Mouse (Mus musculus) MN1 (cell line): ENCODE results near the gene Pex10.

ENCODE experiments used
- DNase-seq: peaks from one replicate; pipeline ENCODE4 v3.0.0-alpha.2; 2016; ENCODE audit warnings: low spot score

Gene Pex10

GRCm38 (mm10) chr4:155066834-155067522 is at the start of gene Pex10:
Gene Pex10 (plus strand): TSS chr4:155067016.
- DNase-seq = peak; percentile 99

GRCm38 (mm10) chr4:155017253-155017878 is 49.5 kb upstream of the Pex10 start:
- DNase-seq = no peak

- DNase-seq = no peak
These were observed 48.8 kb upstream of the Pex10 start for GRCm38 (mm10) chr4:155018066-155018465.

GRCm38 (mm10) chr4:155018601-155019335 is 48.0 kb upstream of the Pex10 start:
- DNase-seq = no peak

GRCm38 (mm10) chr4:155019336-155019847 is 47.4 kb upstream of the Pex10 start:
- peak; percentile 61 for DNase-seq

- no peak for DNase-seq
These were observed 46.7 kb upstream of the Pex10 start for GRCm38 (mm10) chr4:155020141-155020540.

- peak; percentile 43 for DNase-seq
These were observed 46.0 kb upstream of the Pex10 start for GRCm38 (mm10) chr4:155020813-155021212.

- no peak for DNase-seq
These were observed 44.5 kb upstream of the Pex10 start for GRCm38 (mm10) chr4:155022228-155022855.

- DNase-seq = no peak
These were observed 42.4 kb upstream of the Pex10 start for GRCm38 (mm10) chr4:155024170-155025010.

GRCm38 (mm10) chr4:155033115-155033514 is 33.7 kb upstream of the Pex10 start:
- DNase-seq = no peak

GRCm38 (mm10) chr4:155034202-155034601 is 32.6 kb upstream of the Pex10 start:
- DNase-seq = no peak

- DNase-seq = peak; percentile 41
These were observed 32.0 kb upstream of the Pex10 start for GRCm38 (mm10) chr4:155034787-155035186.

- no peak for DNase-seq
These were observed 26.6 kb upstream of the Pex10 start for GRCm38 (mm10) chr4:155040197-155040596.

- DNase-seq = no peak
These were observed 26.1 kb upstream of the Pex10 start for GRCm38 (mm10) chr4:155040696-155041095.

- no peak for DNase-seq
These were observed 24.1 kb upstream of the Pex10 start for GRCm38 (mm10) chr4:155042606-155043288.

GRCm38 (mm10) chr4:155043289-155043625 is 23.6 kb upstream of the Pex10 start:
- DNase-seq = no peak

GRCm38 (mm10) chr4:155046636-155047035 is 20.2 kb upstream of the Pex10 start:
- DNase-seq = peak; percentile 69

GRCm38 (mm10) chr4:155050116-155050515 is 16.7 kb upstream of the Pex10 start:
- DNase-seq = no peak

- DNase-seq = no peak
These were observed 10.1 kb upstream of the Pex10 start, which contains the start of gene Plch2 for GRCm38 (mm10) chr4:155056724-155057123. Gene Plch2 (minus strand): TSS chr4:155056784.

- DNase-seq = no peak
These were observed 8.5 kb upstream of the Pex10 start for GRCm38 (mm10) chr4:155058325-155058724.

- no peak for DNase-seq
These were observed 2.9 kb upstream of the Pex10 start for GRCm38 (mm10) chr4:155063895-155064294.
